Mouse (Mus musculus): Measurements from ENCODE around the gene Hs3st6. TPM values are rescaled to one million over a fixed set of nuclear protein-coding genes. Genes with fewer than 3 reads are reported as not detected.

Hs3st6 gene
- polyA plus RNA-seq, 2 experiments, result 4.9 to 5.3 TPM

DNA sequence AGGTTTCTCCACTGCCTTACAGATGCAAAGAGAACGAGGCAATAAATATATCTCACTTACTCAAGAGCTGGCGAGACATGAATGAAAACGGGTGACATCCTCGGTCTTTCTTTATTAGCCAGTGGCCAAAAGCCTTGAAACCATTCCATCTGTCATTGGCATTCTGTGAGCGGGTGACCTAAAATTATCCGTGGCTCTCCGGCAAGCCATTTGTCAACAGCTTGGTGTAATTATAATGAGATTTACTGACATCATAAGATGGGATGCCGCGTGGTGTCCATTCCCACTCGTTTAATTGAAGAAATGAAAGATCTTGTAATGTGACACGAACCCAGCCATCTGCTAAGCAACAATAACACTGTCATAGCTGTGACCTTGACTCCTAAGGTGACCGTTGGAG is 42.0 kb downstream of the Hs3st6 start:
- TF ChIP-seq POLR2A (IDR thresholded peaks at IDR 0.05; ENCODE audit: borderline replicate concordance, extremely low read depth, insufficient read depth, insufficient read length), result no peak
- no peak for DNase-seq (ENCODE audit: low spot score)
- 55% methylated on average over 12 of the region's 12 CpGs for WGBS

DNA sequence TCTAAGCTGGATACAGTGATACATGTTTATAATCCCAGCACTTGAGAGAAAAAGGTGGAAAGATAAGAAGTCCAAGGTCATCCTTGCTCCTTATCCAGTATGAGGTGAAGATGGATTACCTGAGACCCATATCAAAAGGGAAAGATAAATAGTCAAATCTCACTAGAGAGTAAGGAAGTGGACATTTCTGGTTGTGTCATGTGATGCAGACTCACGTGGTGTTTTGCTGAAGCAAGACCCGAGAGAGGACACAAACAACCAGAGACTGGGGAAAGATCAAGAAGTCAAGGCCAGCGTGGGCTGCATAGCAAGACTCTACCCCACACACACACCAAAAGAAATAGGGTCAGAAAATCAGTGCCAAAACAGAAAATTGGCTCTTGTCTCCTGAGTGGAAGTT is 44.2 kb downstream of the Hs3st6 start:
- WGBS, result 71% methylated on average over 3 of the region's 3 CpGs

More for the DNA sequence above, 42.0 kb downstream of the Hs3st6 start:
- no peak overlapping the region for H3K4me2 ChIP-seq (replicated peaks; ENCODE audit: low read depth, low read length, severe bottlenecking)
- H3K4me3 ChIP-seq (replicated peaks; ENCODE audit: low read length), result no peak overlapping the region
- no peaks in the 10 kb centered on the region for H3K27me3 ChIP-seq (ENCODE audit: control insufficient read depth, insufficient read depth, low read length)
- no peak for ATAC-seq (ENCODE audit: low FRiP score, low read depth)
- H3K9me3 ChIP-seq (ENCODE audit: control insufficient read depth, low read length), result no peaks in the 10 kb centered on the region
- H3K36me3 ChIP-seq (ENCODE audit: control insufficient read depth, insufficient read depth, low read length), result no peaks in the 10 kb centered on the region
- no peak overlapping the region for H3K9ac ChIP-seq (ENCODE audit: low read depth, low read length, severe bottlenecking)
- H3K27ac ChIP-seq (replicated peaks; ENCODE audit: low read depth, low read length), result no peak overlapping the region
- no peaks in the 10 kb centered on the region for H3K4me1 ChIP-seq (ENCODE audit: control insufficient read depth, insufficient read depth, low read length)

DNA sequence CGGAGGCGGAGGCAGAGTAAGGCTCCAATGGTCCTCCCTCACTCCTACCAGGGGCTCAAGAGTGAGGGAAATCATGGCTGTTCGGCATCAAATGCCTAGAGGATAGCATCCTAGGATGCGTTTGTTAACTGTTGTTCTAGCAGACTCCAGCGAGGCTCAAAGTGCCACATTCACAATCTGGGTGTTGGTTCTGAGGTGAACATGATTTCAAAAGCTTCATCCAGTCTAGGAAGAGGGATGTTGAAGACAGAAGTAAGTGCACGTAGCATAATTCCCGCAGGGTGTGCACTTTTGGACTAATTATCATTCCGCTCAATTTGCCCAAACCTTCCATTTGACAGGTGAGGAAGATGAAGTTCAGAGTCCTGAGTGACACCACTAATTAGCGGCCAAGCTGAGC is 45.4 kb downstream of the Hs3st6 start:
- ATAC-seq (ENCODE audit: low FRiP score, low read depth), result no peak
- Histone ChIP-seq H3K4me2 (replicated peaks; ENCODE audit: low read depth, low read length, severe bottlenecking) (no peak overlapping the region), H3K4me3 (replicated peaks; ENCODE audit: low read length) (no peak overlapping the region), H3K9ac (ENCODE audit: low read depth, low read length, severe bottlenecking) (no peak overlapping the region), H3K36me3 (ENCODE audit: control insufficient read depth, insufficient read depth, low read length) (no peaks in the 10 kb centered on the region), H3K9me3 (ENCODE audit: control insufficient read depth, low read length) (no peaks in the 10 kb centered on the region), H3K27ac (replicated peaks; ENCODE audit: low read depth, low read length) (no peak overlapping the region), H3K4me1 (ENCODE audit: control insufficient read depth, insufficient read depth, low read length) (no peaks in the 10 kb centered on the region), H3K27me3 (ENCODE audit: control insufficient read depth, insufficient read depth, low read length) (no peaks in the 10 kb centered on the region)
- no peak for DNase-seq (ENCODE audit: low spot score)
- WGBS, result 55% methylated on average over 9 of the region's 9 CpGs
- no peak for TF ChIP-seq POLR2A (IDR thresholded peaks at IDR 0.05; ENCODE audit: borderline replicate concordance, extremely low read depth, insufficient read depth, insufficient read length)

More for the DNA sequence above, 44.2 kb downstream of the Hs3st6 start:
- ATAC-seq (ENCODE audit: low FRiP score, low read depth) (no peak), DNase-seq (ENCODE audit: low spot score) (no peak)
- no peaks in the 10 kb centered on the region for H3K36me3 ChIP-seq (ENCODE audit: control insufficient read depth, insufficient read depth, low read length)
- H3K4me2 ChIP-seq (replicated peaks; ENCODE audit: low read depth, low read length, severe bottlenecking), result no peak overlapping the region
- H3K9ac ChIP-seq (ENCODE audit: low read depth, low read length, severe bottlenecking), result no peak overlapping the region
- no peak overlapping the region for H3K27ac ChIP-seq (replicated peaks; ENCODE audit: low read depth, low read length)
- TF ChIP-seq POLR2A (IDR thresholded peaks at IDR 0.05; ENCODE audit: borderline replicate concordance, extremely low read depth, insufficient read depth, insufficient read length), result no peak
- H3K9me3 ChIP-seq (ENCODE audit: control insufficient read depth, low read length), result no peaks in the 10 kb centered on the region
- H3K4me1 ChIP-seq (ENCODE audit: control insufficient read depth, insufficient read depth, low read length), result no peaks in the 10 kb centered on the region
- H3K4me3 ChIP-seq (replicated peaks; ENCODE audit: low read length), result no peak overlapping the region
- H3K27me3 ChIP-seq (ENCODE audit: control insufficient read depth, insufficient read depth, low read length), result no peaks in the 10 kb centered on the region

- Histone ChIP-seq H3K9ac (ENCODE audit: low read depth, low read length, severe bottlenecking) (no peak overlapping the region), H3K9me3 (ENCODE audit: control insufficient read depth, low read length) (no peaks in the 10 kb centered on the region), H3K4me3 (replicated peaks; ENCODE audit: low read length) (no peak overlapping the region), H3K4me2 (replicated peaks; ENCODE audit: low read depth, low read length, severe bottlenecking) (no peak overlapping the region), H3K27me3 (ENCODE audit: control insufficient read depth, insufficient read depth, low read length) (peaks cover 4% of the 10 kb centered on the region), H3K27ac (replicated peaks; ENCODE audit: low read depth, low read length) (no peak overlapping the region), H3K36me3 (ENCODE audit: control insufficient read depth, insufficient read depth, low read length) (no peaks in the 10 kb centered on the region), H3K4me1 (ENCODE audit: control insufficient read depth, insufficient read depth, low read length) (no peaks in the 10 kb centered on the region)
- TF ChIP-seq POLR2A (IDR thresholded peaks at IDR 0.05; ENCODE audit: borderline replicate concordance, extremely low read depth, insufficient read depth, insufficient read length), result no peak
- ATAC-seq (ENCODE audit: low FRiP score, low read depth) (no peak), DNase-seq (ENCODE audit: low spot score) (no peak)
- WGBS, result 89% methylated on average over 4 of the region's 4 CpGs
Observed at GRCm38 (mm10) chr17:24799476-24799875, 46.7 kb downstream of the Hs3st6 start.

DNA sequence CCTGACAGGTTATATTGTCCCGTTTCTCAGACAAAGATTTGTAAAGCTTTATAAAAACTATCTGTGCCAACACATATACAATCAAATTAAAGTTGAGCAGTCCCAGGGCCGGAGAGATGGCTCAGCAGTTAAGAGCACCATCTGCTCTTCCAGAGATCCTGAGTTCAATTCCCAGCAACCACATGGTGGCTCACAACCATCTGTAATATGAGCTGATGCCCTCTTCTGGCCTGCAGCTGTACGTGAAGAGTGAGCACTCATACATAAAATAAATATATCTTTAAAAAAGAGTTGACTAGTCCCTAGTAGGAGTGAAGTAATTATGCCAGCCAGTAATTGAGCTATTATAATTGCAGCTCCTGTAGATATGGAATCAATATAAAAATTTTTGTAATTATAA is 47.7 kb downstream of the Hs3st6 start:
- DNase-seq (ENCODE audit: low spot score) (no peak), ATAC-seq (ENCODE audit: low FRiP score, low read depth) (no peak)
- TF ChIP-seq POLR2A (IDR thresholded peaks at IDR 0.05; ENCODE audit: borderline replicate concordance, extremely low read depth, insufficient read depth, insufficient read length), result no peak
- no peak overlapping the region for H3K27ac ChIP-seq (replicated peaks; ENCODE audit: low read depth, low read length)
- H3K36me3 ChIP-seq (ENCODE audit: control insufficient read depth, insufficient read depth, low read length), result no peaks in the 10 kb centered on the region
- no peak overlapping the region for H3K9ac ChIP-seq (ENCODE audit: low read depth, low read length, severe bottlenecking)
- no peaks in the 10 kb centered on the region for H3K9me3 ChIP-seq (ENCODE audit: control insufficient read depth, low read length)
- no peak overlapping the region for H3K4me2 ChIP-seq (replicated peaks; ENCODE audit: low read depth, low read length, severe bottlenecking)
- WGBS, result 42% methylated on average over 3 of the region's 3 CpGs
- H3K27me3 ChIP-seq (ENCODE audit: control insufficient read depth, insufficient read depth, low read length), result peaks cover 12% of the 10 kb centered on the region
- H3K4me1 ChIP-seq (ENCODE audit: control insufficient read depth, insufficient read depth, low read length), result no peaks in the 10 kb centered on the region
- no peak overlapping the region for H3K4me3 ChIP-seq (replicated peaks; ENCODE audit: low read length)

All from limb, embryonic 14.5 days (tissue).